In the genomic region with DNA sequence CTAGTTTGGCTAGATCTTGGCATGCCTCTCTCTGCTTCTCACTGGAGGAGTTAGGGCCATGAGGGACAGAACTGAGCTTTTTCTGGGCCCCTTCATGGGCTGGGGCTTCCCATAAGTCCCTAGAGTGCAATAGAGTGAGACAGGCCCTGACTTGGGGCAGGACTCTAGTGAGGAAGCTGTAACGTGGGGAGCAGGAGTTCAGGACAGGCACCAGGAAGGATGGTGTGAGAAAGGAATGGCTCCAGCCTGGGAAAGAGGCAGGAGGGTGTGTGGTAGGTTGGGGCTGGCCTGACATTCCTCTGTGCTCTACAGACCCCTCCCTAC, we compare ENCODE assay signal across 12 mouse cellular contexts. TPM values are rescaled to one million over a fixed set of nuclear protein-coding genes. Genes with fewer than 3 reads are reported as not detected.
A peak's percentile ranks its signal among the peaks of the same experiment; 100 is the strongest.
DNase-seq lines count a peak whose midpoint lies in the region; ATAC-seq and TF ChIP-seq lines count a peak whose summit lies in the region.
"Had no signal": no experiment of that assay in that cellular context is flagged by ENCODE, and none has a peak within 500 bp of the region (broad histone marks: within the 10 kb centered on the region; RNA-seq: fewer than 3 reads in every experiment).

No protein-coding gene starts in this region.

- H3K27ac ChIP-seq in heart, embryonic 15.5 days: peak overlapping the region; percentile 62
- H3K27ac ChIP-seq in heart, adult 2 months: no peak overlapping the region; the same call in 1 of the 2 replicates
- peak overlapping the region; percentile 13; the same call in 1 of the 2 replicates for H3K27ac ChIP-seq in left cerebral cortex, adult 2 months
- peak overlapping the region; percentile 29; the same call in 1 of the 2 replicates for H3K27ac ChIP-seq in liver, embryonic 14.5 days
- H3K27ac ChIP-seq: lung, embryonic 15.5 days had no signal

- peaks cover 33% of the 10 kb centered on the region for H3K4me1 ChIP-seq in heart, embryonic 15.5 days (replicated peaks)
- H3K4me1 ChIP-seq in heart, adult 2 months (ENCODE audit: control insufficient read depth, insufficient read depth, low read length): peaks cover 2% of the 10 kb centered on the region; the same call in 1 of the 2 replicates
- peaks cover 12 to 16% of the 10 kb centered on the region in 2 experiments for H3K4me1 ChIP-seq in liver, embryonic 14.5 days (replicated peaks; ENCODE audit: control insufficient read depth in 2 of 2, insufficient read depth in 2 of 2, low read length in 1 of 2)
- H3K4me1 ChIP-seq: lung, embryonic 15.5 days had no signal

- 50% methylated on average over 1 of the region's 1 CpGs for WGBS in heart, embryonic 15.5 days
- 58% methylated on average over 1 of the region's 1 CpGs for WGBS in heart, adult 2 months
- WGBS in liver, embryonic 14.5 days (ENCODE audit: insufficient replicate concordance): 67% methylated on average over 1 of the region's 1 CpGs

- TF ChIP-seq EP300 in heart, adult 2 months (IDR thresholded peaks at IDR 0.05; ENCODE audit: insufficient read depth, low read depth, low read length): no peak
- TF ChIP-seq EP300 in liver, embryonic 14.5 days (IDR thresholded peaks at IDR 0.05; ENCODE audit: low read depth): no peak

- no peak for TF ChIP-seq POLR2A in heart, adult 2 months (IDR thresholded peaks at IDR 0.05; ENCODE audit: insufficient read depth, low read depth, low read length)

- no peak overlapping the region for H3K9ac ChIP-seq in heart, embryonic 15.5 days
- no peak overlapping the region for H3K9ac ChIP-seq in heart, adult 2 months (ENCODE audit: low read depth, low read length)
- H3K9ac ChIP-seq in liver, embryonic 14.5 days (replicated peaks): peak overlapping the region; percentile 18
- H3K9ac ChIP-seq: lung, embryonic 15.5 days had no signal

- DNase-seq in cerebellum, adult 18-20 months: no peak
- no peak for DNase-seq in heart, adult 2 months
- no peak for DNase-seq in left cerebral cortex, adult 2 months (ENCODE audit: extremely low spot score in 1 of 2, low spot score in 2 of 2)
- no peak for DNase-seq in left cerebral cortex, adult 9 months (ENCODE audit: low spot score in 2 of 2)
- DNase-seq in liver, embryonic 14.5 days (ENCODE audit: low read depth in 3 of 3, low spot score in 3 of 3): no peak
- DNase-seq in lung, adult 18-20 months: no peak
- DNase-seq: adrenal gland, adult 2 months; kidney, adult 9 months; retina, postnatal 1 day had no signal

- H3K36me3 ChIP-seq in heart, embryonic 15.5 days: peaks cover 64% of the 10 kb centered on the region
- no peaks in the 10 kb centered on the region for H3K36me3 ChIP-seq in heart, adult 2 months (ENCODE audit: control insufficient read depth, insufficient read depth, low read length)
- peaks cover 73% of the 10 kb centered on the region for H3K36me3 ChIP-seq in liver, embryonic 14.5 days (replicated peaks; ENCODE audit: control insufficient read depth, insufficient read depth, low read depth)

- no peaks in the 10 kb centered on the region for H3K79me2 ChIP-seq in heart, adult 2 months (replicated peaks; ENCODE audit: control insufficient read depth, insufficient read depth, low read length)

- ATAC-seq in cerebellum, adult (ENCODE audit: insufficient number of reproducible peaks, low FRiP score, low TSS enrichment): peak; percentile 38; the same call in 1 of the 2 replicates
- ATAC-seq in heart, embryonic 15.5 days (replicated peaks; ENCODE audit: insufficient number of reproducible peaks, insufficient read depth, low FRiP score, low read depth): no peak
- ATAC-seq in liver, embryonic 14.5 days (ENCODE audit: insufficient read depth): peak; percentile 3; the same call in 1 of the 2 replicates

- intact Hi-C loops in heart, adult 2 months (cut with DNase I): no loop called here
- intact Hi-C loops in left cerebral cortex, adult 2 months (cut with DNase I): no loop called here

- H3K27me3 ChIP-seq in heart, embryonic 15.5 days: no peaks in the 10 kb centered on the region
- H3K27me3 ChIP-seq in heart, adult 2 months (ENCODE audit: control insufficient read depth, insufficient read depth, low read length): no peaks in the 10 kb centered on the region
- H3K27me3 ChIP-seq in liver, embryonic 14.5 days (ENCODE audit: control insufficient read depth, insufficient read depth, low read length): no peaks in the 10 kb centered on the region
- H3K27me3 ChIP-seq: lung, embryonic 15.5 days had no signal

- no peaks in the 10 kb centered on the region for H3K9me3 ChIP-seq in heart, embryonic 15.5 days (replicated peaks)
- H3K9me3 ChIP-seq in liver, embryonic 14.5 days (ENCODE audit: control insufficient read depth, low read length): no peaks in the 10 kb centered on the region
- H3K9me3 ChIP-seq: lung, embryonic 15.5 days had no signal

- TF ChIP-seq CTCF in heart, adult 2 months (IDR thresholded peaks at IDR 0.05): no peak
- no peak for TF ChIP-seq CTCF in left cerebral cortex, adult 2 months (IDR thresholded peaks at IDR 0.05)
- TF ChIP-seq CTCF in liver, embryonic 14.5 days (IDR thresholded peaks at IDR 0.05; ENCODE audit: low read depth): no peak

- no peak overlapping the region for H3K4me3 ChIP-seq in heart, embryonic 15.5 days
- H3K4me3 ChIP-seq in heart, adult 2 months: no peak overlapping the region
- no peak overlapping the region for H3K4me3 ChIP-seq in left cerebral cortex, adult 2 months
- no peak overlapping the region for H3K4me3 ChIP-seq in liver, embryonic 14.5 days (ENCODE audit: insufficient read depth in 1 of 2, low read depth in 2 of 2, low read length in 2 of 2)
- H3K4me3 ChIP-seq: lung, embryonic 15.5 days had no signal

- no peak overlapping the region for H3K4me2 ChIP-seq in heart, embryonic 15.5 days
- no peak overlapping the region for H3K4me2 ChIP-seq in liver, embryonic 14.5 days (ENCODE audit: low read depth)
- H3K4me2 ChIP-seq: lung, embryonic 15.5 days had no signal

RNA-seq across cellular contexts. Expression of gene Usp42, which starts 26.5 kb away (rescaled TPM):
- polyA plus RNA-seq in heart, embryonic 15.5 days (2015; fragmentation: Nextera tagmentation; extraction: Ambion mirVana): 10.3 and 12.9 TPM in 2 replicates
- 1 to 10 TPM; 5.3 to 6.2 TPM for total RNA-seq in heart, adult 2 months (2021)
- 2.5 and 3.9 TPM in 2 replicates for polyA plus RNA-seq in heart, adult 2 months (2012; rRNA removed)
- total RNA-seq in left cerebral cortex, adult 2 months (2021): 10 to 100 TPM; 25.2 to 25.4 TPM
- polyA plus RNA-seq in liver, embryonic 14.5 days (2012; rRNA removed): 1.4 and 1.7 TPM in 2 replicates
- polyA plus RNA-seq in liver, embryonic 14.5 days (2014; fragmentation: Nextera tagmentation; extraction: Ambion mirVana): 2.5 and 4.1 TPM in 2 replicates
